Mouse (Mus musculus): ENCODE results near the gene Crlf2. TPM values are rescaled to one million over a fixed set of nuclear protein-coding genes. Genes with fewer than 3 reads are reported as not detected.
A peak's percentile ranks its signal among the peaks of the same experiment; 100 is the strongest.

The Crlf2 gene
- total and polyA plus RNA-seq, 3 experiments, result 10.5 to 32.5 (median 22.6) TPM

GRCm38 (mm10) chr5:109556591-109557320 is 2.0 kb downstream of the Crlf2 start (continued):
- 0 out of 2 replicates have a peak, but pooled peaks have one; percentile 30 for TF ChIP-seq KAT2A (IDR thresholded peaks at IDR 0.05; ENCODE audit: insufficient replicate concordance, low read length)
- no peak for TF ChIP-seq ZMIZ1 (IDR thresholded peaks at IDR 0.05; ENCODE audit: low read depth, low read length)
- TF ChIP-seq NRF1 (IDR thresholded peaks at IDR 0.05; ENCODE audit: low read depth, low read length), result peak; percentile 40
- no peak for TF ChIP-seq CHD1 (IDR thresholded peaks at IDR 0.05; ENCODE audit: low read depth, low read length)

DNA sequence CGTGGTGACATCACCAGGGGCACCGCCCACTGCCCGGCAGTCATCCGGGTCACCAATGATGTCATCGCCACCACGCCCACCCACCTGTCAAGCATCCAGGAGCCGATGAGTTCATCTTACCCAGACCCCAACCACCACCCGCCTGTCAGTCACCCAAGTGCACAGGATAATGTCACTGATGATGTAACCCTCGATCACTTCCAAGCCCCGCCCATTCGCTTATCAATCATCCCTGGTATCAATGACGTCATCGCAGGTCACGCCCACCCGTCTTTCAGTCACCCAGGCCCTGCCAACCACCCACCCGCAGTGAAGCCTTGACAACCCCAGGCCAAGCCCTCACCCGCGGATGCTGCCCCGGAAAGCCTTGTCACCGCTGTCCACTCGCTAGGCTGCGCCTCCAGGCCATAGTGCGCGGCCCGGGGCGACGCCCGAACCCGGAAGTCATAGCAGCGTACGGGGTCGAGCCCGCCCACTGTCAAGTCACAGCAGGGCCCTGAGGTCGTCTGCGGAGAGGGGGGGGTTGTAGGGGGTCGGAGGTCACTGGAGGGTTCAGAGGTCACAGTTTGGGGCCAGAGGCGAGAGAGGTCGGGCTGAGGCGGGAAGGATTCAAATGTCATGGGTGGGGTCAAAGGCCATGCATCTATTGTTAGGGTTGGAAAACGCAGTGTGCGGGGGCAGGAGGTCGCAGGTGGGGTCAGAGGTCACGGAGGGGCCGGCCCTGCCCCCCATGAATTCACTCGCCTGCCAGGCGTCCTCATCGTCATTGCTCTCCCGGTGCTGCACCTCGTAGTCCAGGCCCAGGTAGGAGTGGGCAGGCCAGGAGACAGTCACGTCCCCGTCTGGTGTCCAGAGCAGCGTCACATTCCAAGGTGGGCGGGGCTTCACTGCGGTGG is 2.9 kb downstream of the Crlf2 start:
- dilution Hi-C loops (cut with MboI; ENCODE audit: extremely low pct_ligation_motif_present, extremely low pct_unique_long_range_greater_than_20kb, low sequenced_read_pairs) (no loop called here), in situ Hi-C loops (cut with MboI; ENCODE audit: low pct_ligation_motif_present, low pct_unique_long_range_greater_than_20kb, low sequenced_read_pairs) (no loop called here)
- DNase-seq (ENCODE audit: extremely low read depth), result no peak
- no peaks in the 10 kb centered on the region; a peak in 1 of 4 replicates for H3K4me1 ChIP-seq (ENCODE audit: control insufficient read depth in 1 of 2, insufficient read depth in 2 of 2)
- peaks cover 41 to 54% of the 10 kb centered on the region in 2 experiments for H3K36me3 ChIP-seq (replicated peaks in 1 of 2; ENCODE audit: control insufficient read depth in 1 of 2, insufficient read depth in 1 of 2, low read length in 1 of 2)
- TF ChIP-seq BHLHE40 (IDR thresholded peaks at IDR 0.05; ENCODE audit: low read depth, low read length) (no peak), UBTF (IDR thresholded peaks at IDR 0.05; ENCODE audit: low read depth, low read length) (no peak), MAZ (IDR thresholded peaks at IDR 0.05; ENCODE audit: low read depth, low read length) (no peak), SIN3A (IDR thresholded peaks at IDR 0.05; ENCODE audit: low read length) (no peak), PAX5 (IDR thresholded peaks at IDR 0.05; ENCODE audit: low read length) (no peak), SMC3 (IDR thresholded peaks at IDR 0.05; ENCODE audit: low read depth, low read length) (no peak), IRF4 (IDR thresholded peaks at IDR 0.05; ENCODE audit: low read depth, low read length) (no peak), CHD2 (IDR thresholded peaks at IDR 0.05; ENCODE audit: low read length) (no peak), NRF1 (IDR thresholded peaks at IDR 0.05; ENCODE audit: low read depth, low read length) (no peak), MAX (IDR thresholded peaks at IDR 0.05; ENCODE audit: low read length) (no peak), HCFC1 (IDR thresholded peaks at IDR 0.05; ENCODE audit: low read depth, low read length) (no peak)
- peak overlapping the region; percentile 25 to 57 (median 50) for H3K4me3 ChIP-seq (replicated peaks in 1 of 3; ENCODE audit: low read depth in 2 of 3, low read length in 2 of 3, poor library complexity in 1 of 3)
- H3K4me2 ChIP-seq (ENCODE audit: insufficient read depth, low read depth, poor library complexity, severe bottlenecking), result no peak overlapping the region
- no peak overlapping the region for H3K9ac ChIP-seq (ENCODE audit: insufficient read depth, low read depth)
- peaks cover 49% of the 10 kb centered on the region for H3K9me3 ChIP-seq (replicated peaks; ENCODE audit: low read length)
- H3K27me3 ChIP-seq (replicated peaks), result no peaks in the 10 kb centered on the region
- H3K27ac ChIP-seq (ENCODE audit: insufficient read depth, low read depth), result peak overlapping the region; percentile 100
- H3K79me2 ChIP-seq (replicated peaks; ENCODE audit: control insufficient read depth, extremely low read depth, insufficient read depth, poor library complexity, severe bottlenecking), result no peaks in the 10 kb centered on the region

DNA sequence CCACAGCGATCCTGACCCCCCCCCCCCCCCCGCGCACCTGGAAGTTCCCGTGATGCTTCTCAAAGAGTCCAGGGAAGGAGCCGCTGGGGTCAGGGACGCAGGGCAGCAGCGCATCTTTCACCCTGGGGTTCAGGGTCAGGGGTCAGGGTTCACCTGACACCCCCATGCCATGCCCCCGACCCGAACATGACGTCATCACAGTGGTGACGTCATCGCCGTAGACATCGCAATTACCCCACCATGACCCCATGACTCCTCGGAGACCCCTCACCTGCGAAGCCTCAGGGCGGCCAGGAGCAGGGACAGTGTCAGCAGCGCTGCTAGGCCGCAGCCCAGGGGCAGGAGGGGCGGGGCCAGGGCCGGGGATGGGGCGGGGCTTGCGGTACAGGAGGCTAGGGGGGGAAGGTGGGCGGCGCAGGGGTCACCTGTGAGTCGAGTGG is 3.5 kb downstream of the Crlf2 start:
- H3K27ac ChIP-seq (ENCODE audit: insufficient read depth, low read depth), result no peak overlapping the region
- in situ Hi-C loops (cut with MboI; ENCODE audit: low pct_ligation_motif_present, low pct_unique_long_range_greater_than_20kb, low sequenced_read_pairs), result no loop called here
- no peak for DNase-seq (ENCODE audit: extremely low read depth)
- H3K36me3 ChIP-seq (replicated peaks in 1 of 2; ENCODE audit: control insufficient read depth in 1 of 2, insufficient read depth in 1 of 2, low read length in 1 of 2), result peaks cover 42 to 60% of the 10 kb centered on the region in 2 experiments
- no peak overlapping the region for H3K9ac ChIP-seq (ENCODE audit: insufficient read depth, low read depth)
- no peak overlapping the region for H3K4me2 ChIP-seq (ENCODE audit: insufficient read depth, low read depth, poor library complexity, severe bottlenecking)
- dilution Hi-C loops (cut with MboI; ENCODE audit: extremely low pct_ligation_motif_present, extremely low pct_unique_long_range_greater_than_20kb, low sequenced_read_pairs), result no loop called here
- H3K4me1 ChIP-seq (ENCODE audit: control insufficient read depth in 1 of 2, insufficient read depth in 2 of 2), result no peaks in the 10 kb centered on the region; a peak in 1 of 4 replicates
- no peaks in the 10 kb centered on the region for H3K27me3 ChIP-seq (replicated peaks)
- H3K79me2 ChIP-seq (replicated peaks; ENCODE audit: control insufficient read depth, extremely low read depth, insufficient read depth, poor library complexity, severe bottlenecking), result no peaks in the 10 kb centered on the region
- TF ChIP-seq HCFC1 (IDR thresholded peaks at IDR 0.05; ENCODE audit: low read depth, low read length) (no peak), EP300 (IDR thresholded peaks at IDR 0.05; ENCODE audit: low read length) (no peak), RCOR1 (conservative IDR thresholded peaks at IDR 0.05; ENCODE audit: low read depth, low read length) (no peak), TBP (conservative IDR thresholded peaks at IDR 0.05; ENCODE audit: low read depth, low read length) (no peak), ZNF384 (IDR thresholded peaks at IDR 0.05; ENCODE audit: low read depth, low read length) (no peak), TCF12 (IDR thresholded peaks at IDR 0.05; ENCODE audit: low read depth, low read length) (no peak), POLR2A (IDR thresholded peaks at IDR 0.05; ENCODE audit: low read depth, low read length) (no peak), ZC3H11A (IDR thresholded peaks at IDR 0.05; ENCODE audit: low read depth, low read length) (no peak), ZKSCAN1 (IDR thresholded peaks at IDR 0.05; ENCODE audit: borderline replicate concordance, low read depth, low read length) (no peak), E2F4 (IDR thresholded peaks at IDR 0.05; ENCODE audit: insufficient replicate concordance, low read depth, low read length) (no peak), NELFE (IDR thresholded peaks at IDR 0.05; ENCODE audit: low read depth, low read length) (no peak), JUN (IDR thresholded peaks at IDR 0.05; ENCODE audit: insufficient read depth, low read depth, low read length) (no peak), CTCF (conservative IDR thresholded peaks at IDR 0.05 in 1 of 2, IDR thresholded peaks at IDR 0.05 in 1 of 2; ENCODE audit: low read depth in 2 of 2, low read length in 2 of 2) (no peak), KAT2A (IDR thresholded peaks at IDR 0.05; ENCODE audit: insufficient replicate concordance, low read length) (no peak), ETS1 (conservative IDR thresholded peaks at IDR 0.05; ENCODE audit: low read depth, low read length) (no peak)
- peaks cover 51% of the 10 kb centered on the region for H3K9me3 ChIP-seq (replicated peaks; ENCODE audit: low read length)
- H3K4me3 ChIP-seq (replicated peaks in 1 of 3; ENCODE audit: low read depth in 2 of 3, low read length in 2 of 3, poor library complexity in 1 of 3), result peak overlapping the region in 1 of 3 experiments; percentile 57

Measured in CH12.LX (cell line).